Mouse (Mus musculus): ENCODE data around the gene Traf1.

DNA sequence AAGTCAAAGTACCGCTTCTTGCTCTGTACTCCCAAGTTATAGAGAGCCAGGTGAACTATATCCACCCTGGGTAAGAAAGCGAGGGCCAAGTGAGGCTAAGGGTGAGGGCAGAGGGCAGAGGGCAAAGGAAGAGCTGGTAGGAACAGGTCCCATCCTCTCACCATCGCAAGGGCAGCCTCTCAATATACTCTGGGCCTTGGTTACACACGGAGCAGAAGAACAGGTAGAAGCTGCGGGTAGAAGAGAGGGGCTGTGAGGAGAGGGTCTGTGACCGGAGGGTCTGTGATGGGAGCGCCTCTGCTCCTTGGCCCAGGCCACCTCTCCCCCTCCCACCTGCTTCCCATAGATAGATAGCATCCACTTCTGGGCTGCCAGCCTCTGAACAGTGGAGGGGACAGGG, 58.4 kb downstream of the Traf1 start:
- TF ChIP-seq POLR2A (IDR thresholded peaks at IDR 0.05; ENCODE audit: low read depth, low read length) (no peak), CTCF (IDR thresholded peaks at IDR 0.05; ENCODE audit: extremely low read depth, insufficient read depth, insufficient read length, insufficient replicate concordance) (no peak)
